Mouse (Mus musculus) heart, adult 2 months (tissue): ENCODE measurements at regions not wholly inside any gene's neighbourhood (a gene's known extent, or its start where the extent isn't known, plus 50 kb on each side); places are given as distances from the start of the nearest gene placed in this dataset.

Experiments used
- DNase-seq, 2 experiments: peaks; one replicate each; pipeline ENCODE4 v3.0.0; 2021
- H3K27ac ChIP-seq: fragments of 200-600 bp; 2 replicates; pipeline ENCODE4 v1.8.1; 2022
- H3K27me3 ChIP-seq: fragments of 200-500 bp; 2 replicates; pipeline ENCODE4 v1.6.1; 2012; ENCODE audit warnings: mild to moderate bottlenecking, low read length, inconsistent platforms, mixed read lengths; ENCODE audit not compliant: control insufficient read depth, insufficient read depth
- H3K36me3 ChIP-seq: fragments of 200-500 bp; 2 replicates; pipeline ENCODE4 v1.6.1; 2012; ENCODE audit warnings: low read length, inconsistent platforms; ENCODE audit not compliant: control insufficient read depth, insufficient read depth
- H3K4me1 ChIP-seq: fragments of 200-500 bp; 2 replicates; pipeline ENCODE4 v1.6.1; 2011; ENCODE audit warnings: low read length; ENCODE audit not compliant: control insufficient read depth, insufficient read depth
- H3K4me3 ChIP-seq: fragments of 200-600 bp; 2 replicates; pipeline ENCODE4 v1.8.1; 2022
- H3K79me2 ChIP-seq: fragments of 200-500 bp; replicated peaks from 2 replicates; pipeline ENCODE4 v1.6.1; 2012; ENCODE audit warnings: mild to moderate bottlenecking, inconsistent platforms, low read length, moderate library complexity, mixed read lengths; ENCODE audit not compliant: control insufficient read depth, insufficient read depth
- H3K9ac ChIP-seq: fragments of 200-500 bp; 2 replicates; pipeline ENCODE4 v1.6.1; 2012; ENCODE audit warnings: low read depth, mild to moderate bottlenecking, control low read depth, inconsistent platforms, low read length, mixed read lengths
- CTCF ChIP-seq: fragments of 200-600 bp; IDR thresholded peaks from 2 replicates; pipeline ENCODE4 v1.8.1; 2022; ENCODE audit warnings: antibody characterized with exemption, mild to moderate bottlenecking, moderate library complexity
- EP300 ChIP-seq: fragments of 200-500 bp; IDR thresholded peaks from 2 replicates; pipeline ENCODE4 v1.6.1; 2011; ENCODE audit warnings: low read depth, low read length, control low read depth; ENCODE audit not compliant: insufficient read depth
- POLR2A ChIP-seq: fragments of 200-500 bp; IDR thresholded peaks from 2 replicates; pipeline ENCODE4 v1.6.1; 2011; ENCODE audit warnings: mild to moderate bottlenecking, low read depth, low read length, control low read depth; ENCODE audit not compliant: insufficient read depth
- WGBS: fragments of 180-500 bp; shearing (Covaris S2); methylation state at CpG from one replicate; pipeline ENCODE4 v1.1.7; 2018; 5-methylcytosine and 5-hydroxymethylcytosine counted together
- intact Hi-C: fragments of 180-260 bp; cut with DNase I; formaldehyde crosslinking; loops from one replicate; pipeline ENCODE4 v1.15.1; 2025

- Histone ChIP-seq H3K9ac (no peak overlapping the region), H3K27ac (no peak overlapping the region), H3K4me3 (no peak overlapping the region), H3K36me3 (no peaks in the 10 kb centered on the region), H3K27me3 (no peaks in the 10 kb centered on the region), H3K4me1 (no peaks in the 10 kb centered on the region), H3K79me2 (no peaks in the 10 kb centered on the region)
- TF ChIP-seq POLR2A, result no peak
- no peak for TF ChIP-seq CTCF
- TF ChIP-seq EP300, result no peak
- no peak for DNase-seq
- 54% methylated on average over 9 of the region's 9 CpGs for WGBS
- intact Hi-C loops, result no loop called here
These were observed 188.6 kb downstream of the Matn1 start for GRCm38 (mm10) chr4:131132781-131133180.

GRCm38 (mm10) chr4:131135841-131136240, 191.7 kb downstream of the Matn1 start:
- no peak for DNase-seq
- H3K9ac ChIP-seq, result no peak overlapping the region
- no peaks in the 10 kb centered on the region for H3K36me3 ChIP-seq
- no peaks in the 10 kb centered on the region for H3K27me3 ChIP-seq
- no peak for TF ChIP-seq POLR2A
- TF ChIP-seq CTCF, result no peak
- no peak for TF ChIP-seq EP300
- H3K4me3 ChIP-seq, result no peak overlapping the region
- H3K79me2 ChIP-seq, result no peaks in the 10 kb centered on the region
- H3K27ac ChIP-seq, result no peak overlapping the region
- H3K4me1 ChIP-seq, result no peaks in the 10 kb centered on the region
- 66% methylated on average over 4 of the region's 4 CpGs for WGBS
- intact Hi-C loops, result no loop called here

GRCm38 (mm10) chr4:131138891-131139290, 194.7 kb downstream of the Matn1 start:
- Histone ChIP-seq H3K79me2 (no peaks in the 10 kb centered on the region), H3K27me3 (no peaks in the 10 kb centered on the region), H3K4me3 (no peak overlapping the region), H3K27ac (no peak overlapping the region), H3K9ac (no peak overlapping the region), H3K36me3 (no peaks in the 10 kb centered on the region), H3K4me1 (no peaks in the 10 kb centered on the region)
- no peak for TF ChIP-seq POLR2A
- no peak for TF ChIP-seq EP300
- TF ChIP-seq CTCF, result no peak
- intact Hi-C loops, result no loop called here
- DNase-seq, result no peak
- WGBS, result 76% methylated on average over 13 of the region's 13 CpGs

GRCm38 (mm10) chr4:131141890-131142465, 197.8 kb downstream of the Matn1 start:
- no peak for TF ChIP-seq POLR2A
- no peak for TF ChIP-seq CTCF
- no peak for TF ChIP-seq EP300
- Histone ChIP-seq H3K4me3 (no peak overlapping the region), H3K9ac (no peak overlapping the region), H3K4me1 (no peaks in the 10 kb centered on the region), H3K27ac (no peak overlapping the region), H3K27me3 (no peaks in the 10 kb centered on the region), H3K79me2 (no peaks in the 10 kb centered on the region), H3K36me3 (no peaks in the 10 kb centered on the region)
- 82% methylated on average over 17 of the region's 17 CpGs for WGBS
- intact Hi-C loops, result no loop called here
- no peak for DNase-seq

- 52% methylated on average over 1 of the region's 1 CpGs for WGBS
- Histone ChIP-seq H3K4me1 (no peaks in the 10 kb centered on the region), H3K4me3 (no peak overlapping the region), H3K9ac (no peak overlapping the region), H3K27ac (no peak overlapping the region), H3K79me2 (no peaks in the 10 kb centered on the region), H3K36me3 (no peaks in the 10 kb centered on the region), H3K27me3 (no peaks in the 10 kb centered on the region; the same call in 1 of the 2 replicates)
- intact Hi-C loops, result no loop called here
- no peak for TF ChIP-seq POLR2A
- peak; percentile 52 for TF ChIP-seq CTCF
- DNase-seq, result no peak
These were observed 201.3 kb downstream of the Matn1 start for GRCm38 (mm10) chr4:131145507-131145906.

GRCm38 (mm10) chr4:131148042-131148747, 204.0 kb downstream of the Matn1 start:
- no peak for DNase-seq
- WGBS, result 57% methylated on average over 16 of the region's 16 CpGs
- no peak overlapping the region for H3K27ac ChIP-seq

More at GRCm38 (mm10) chr4:131148042-131148747, 204.0 kb downstream of the Matn1 start:
- no peaks in the 10 kb centered on the region for H3K4me1 ChIP-seq
- no peak overlapping the region for H3K9ac ChIP-seq
- intact Hi-C loops, result no loop called here
- H3K27me3 ChIP-seq, result no peaks in the 10 kb centered on the region; the same call in 1 of the 2 replicates
- H3K4me3 ChIP-seq, result no peak overlapping the region
- no peaks in the 10 kb centered on the region for H3K36me3 ChIP-seq
- TF ChIP-seq POLR2A (no peak), CTCF (no peak), EP300 (no peak)
- H3K79me2 ChIP-seq, result no peaks in the 10 kb centered on the region
